Mouse (Mus musculus) urinary bladder, postnatal 14 days (tissue): ENCODE data around the gene Snai1.

Experiments
- DNase-seq: peaks from one replicate; pipeline ENCODE4 v3.0.0; 2021; ENCODE audit warnings: low spot score

The Snai1 gene

DNA sequence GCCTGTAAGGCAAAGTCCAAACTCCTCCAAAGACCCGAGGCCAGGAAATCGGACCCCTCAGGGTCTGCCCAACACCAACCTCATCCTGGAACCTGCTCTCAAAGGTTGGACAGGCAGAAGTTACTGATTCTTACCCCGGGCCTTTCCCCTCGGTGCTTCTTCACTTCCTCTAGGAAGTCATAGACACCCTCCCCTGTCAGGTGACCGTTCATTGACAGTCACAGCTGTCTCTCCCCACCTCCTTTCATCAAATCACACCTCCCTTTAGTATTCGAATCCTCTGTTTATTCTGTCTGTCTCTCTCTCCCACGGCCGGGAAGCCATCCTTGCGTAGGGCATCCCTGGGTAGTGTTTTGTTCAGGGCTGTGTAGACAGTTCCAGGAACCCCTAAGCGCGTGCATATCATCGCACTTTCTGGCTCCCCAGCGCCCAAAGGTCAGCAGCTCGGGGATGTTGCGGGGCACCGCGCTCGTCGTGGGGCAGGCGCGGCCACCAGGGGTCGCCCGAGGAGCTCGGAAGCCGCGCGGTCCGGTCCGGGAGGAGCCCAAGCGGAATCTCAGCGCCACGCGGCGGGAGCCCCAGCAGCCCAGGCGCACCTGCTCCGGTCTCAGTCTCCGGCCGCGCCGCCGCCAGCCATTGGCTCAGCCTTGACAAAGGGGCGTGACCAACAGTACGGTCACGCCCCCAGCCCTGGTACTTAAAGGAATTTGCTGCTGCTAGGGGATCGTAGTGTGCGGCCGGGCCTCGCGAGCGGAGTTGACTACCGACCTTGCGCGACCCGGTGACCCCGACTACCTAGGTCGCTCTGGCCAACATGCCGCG, at the start of gene Snai1:
TSS of gene Snai1 (plus strand) at position 720 of the 822 bp plus-strand sequence.
- peak; percentile 96 for DNase-seq

DNA sequence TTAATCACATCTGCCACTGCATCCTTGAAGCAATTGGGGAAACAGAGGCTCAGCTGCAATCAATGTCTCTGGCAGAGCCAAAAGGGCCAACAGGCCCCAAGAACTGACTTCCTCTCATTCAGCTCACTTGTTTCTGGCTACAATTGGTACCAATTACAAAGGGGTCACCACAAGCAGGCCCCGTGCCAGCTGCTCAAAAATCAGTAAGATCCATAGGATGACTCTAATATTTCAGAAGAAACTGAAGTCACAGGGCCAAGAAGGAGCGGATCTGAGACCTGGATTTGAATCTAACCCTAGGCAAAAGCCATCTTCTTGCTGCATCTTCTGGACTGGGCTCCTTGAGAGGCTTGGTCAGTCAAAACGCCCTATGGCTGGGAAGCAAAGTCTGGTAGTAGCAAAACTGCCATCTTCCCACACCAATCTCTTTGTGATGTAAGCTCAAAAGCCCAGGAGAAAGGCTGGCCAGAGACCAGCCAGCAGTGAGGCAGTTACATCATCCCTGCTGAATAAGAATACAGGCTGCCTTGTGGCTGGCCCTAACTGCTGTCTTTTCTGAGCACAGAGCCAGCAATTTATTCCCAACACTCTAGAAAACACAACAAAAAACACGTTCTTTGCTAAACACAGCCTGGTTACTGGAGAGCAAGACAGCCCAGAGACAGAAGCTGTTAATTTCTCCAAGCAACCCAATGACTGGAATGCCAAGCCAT, 47.0 kb upstream of the Snai1 start:
- DNase-seq = no peak

DNA sequence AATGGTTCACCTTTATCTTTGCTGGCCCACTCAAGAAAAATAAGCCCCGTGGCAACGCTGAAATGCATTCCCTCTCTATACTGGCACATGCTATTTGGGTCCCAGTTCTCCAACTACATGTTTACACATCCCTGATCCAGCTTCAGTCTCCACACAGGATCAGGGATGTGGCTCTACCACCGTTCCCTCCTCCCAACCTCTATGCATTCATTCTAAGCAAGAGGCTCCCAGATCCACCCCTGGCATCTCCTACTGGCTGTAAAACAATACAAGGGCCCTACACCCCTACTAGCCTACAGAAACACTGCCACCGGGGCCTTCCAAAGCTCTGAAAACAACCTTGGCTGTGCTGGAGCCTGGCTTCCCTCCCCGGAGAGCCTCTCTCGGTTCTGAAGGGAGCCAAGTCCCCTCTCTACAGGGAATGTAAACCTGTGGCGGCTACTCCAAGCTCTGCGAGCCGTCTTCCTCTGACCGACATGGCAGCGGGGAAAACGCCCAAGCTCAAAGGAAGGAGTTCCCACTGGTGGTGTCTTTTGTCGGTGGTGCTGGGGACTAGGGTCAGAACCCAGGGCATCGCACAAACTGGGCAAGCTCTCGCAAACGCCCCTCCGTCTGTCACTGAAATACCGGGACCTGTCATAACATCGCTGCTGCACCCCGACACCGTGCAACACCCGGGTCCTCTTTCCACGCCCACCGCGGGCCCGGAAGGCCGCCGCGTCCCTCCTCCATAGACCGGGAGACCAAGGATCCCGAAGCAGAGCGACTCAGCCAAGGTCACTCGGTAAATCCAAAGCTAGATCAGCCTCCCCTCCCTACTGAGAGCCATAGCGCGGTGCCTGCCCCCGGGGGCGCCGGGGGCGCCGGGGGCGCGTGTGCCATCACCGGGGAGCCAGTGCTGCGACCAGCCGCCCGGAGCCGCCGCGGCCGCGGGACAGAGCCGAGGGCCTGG, 46.0 kb upstream of the Snai1 start, which contains the start of gene Rnf114:
TSS of gene Rnf114 (plus strand) at position 889 of the 952 bp plus-strand sequence.
- peak; percentile 41 for DNase-seq

DNA sequence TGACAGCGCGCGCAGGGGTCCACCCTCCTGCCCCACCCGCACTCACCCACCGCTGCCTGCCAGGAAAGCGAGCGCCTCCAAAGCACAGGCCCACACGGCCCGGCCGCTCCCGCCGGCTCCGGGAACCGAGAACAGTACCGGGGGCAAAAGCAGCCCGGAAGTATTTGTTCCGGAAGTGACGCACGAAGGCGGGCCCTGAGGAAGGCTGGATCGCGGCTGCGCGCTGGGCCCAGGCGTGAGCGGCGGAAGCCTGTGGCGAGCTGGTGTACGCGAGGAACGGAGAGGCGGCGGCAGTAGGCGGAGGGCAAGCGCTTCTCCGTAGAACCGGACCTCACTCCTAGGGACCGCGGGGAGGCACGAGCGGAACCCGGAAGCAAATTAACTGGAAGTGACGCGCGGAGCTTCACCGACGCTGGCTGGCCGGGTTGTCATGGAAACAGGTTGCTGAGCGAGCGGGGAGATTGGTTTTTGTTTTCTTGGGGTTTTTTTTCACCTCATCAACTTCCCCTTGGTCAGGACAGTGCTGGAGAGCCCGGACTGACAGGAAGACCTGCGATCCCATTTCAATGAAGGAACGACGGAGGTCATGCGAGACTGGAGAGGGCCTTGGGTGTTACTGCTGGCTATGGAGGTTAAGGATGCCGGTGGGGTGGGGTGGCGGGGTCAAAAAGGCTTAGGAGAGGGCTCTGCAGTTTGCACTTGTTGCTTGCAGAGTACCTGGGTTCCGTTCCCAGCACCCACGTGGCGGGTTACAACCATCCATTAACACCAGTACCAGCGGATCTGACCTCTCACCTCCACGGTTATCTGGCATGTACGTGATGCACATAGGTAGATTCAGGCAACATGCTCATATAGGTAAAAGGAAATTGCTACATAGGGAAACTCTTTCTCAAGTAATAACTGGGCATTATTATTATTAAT, 45.0 kb upstream of the Snai1 start, which contains the start of gene Spata2:
TSS of gene Spata2 (minus strand) at position 175 of the 924 bp plus-strand sequence.
- DNase-seq = peak; percentile 92

DNA sequence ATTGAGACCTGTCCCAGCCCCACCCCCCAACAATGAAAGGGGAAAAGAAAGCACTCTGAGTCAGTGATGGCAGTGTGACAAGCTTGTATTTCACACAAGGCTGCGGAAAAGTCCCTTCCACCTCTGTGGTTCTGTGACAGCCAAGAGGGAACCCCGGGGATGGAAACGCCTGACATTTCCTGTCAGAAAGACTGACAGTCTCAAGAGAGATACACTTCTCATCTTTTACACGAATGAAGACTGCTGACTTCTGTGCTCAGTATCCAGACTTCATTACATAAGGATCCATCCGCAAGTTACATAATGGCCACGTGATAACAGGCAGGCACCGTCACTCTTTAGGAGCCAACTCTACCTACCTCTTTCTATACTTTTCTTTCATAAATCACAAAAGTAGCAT, 41.6 kb upstream of the Snai1 start:
- DNase-seq = no peak

DNA sequence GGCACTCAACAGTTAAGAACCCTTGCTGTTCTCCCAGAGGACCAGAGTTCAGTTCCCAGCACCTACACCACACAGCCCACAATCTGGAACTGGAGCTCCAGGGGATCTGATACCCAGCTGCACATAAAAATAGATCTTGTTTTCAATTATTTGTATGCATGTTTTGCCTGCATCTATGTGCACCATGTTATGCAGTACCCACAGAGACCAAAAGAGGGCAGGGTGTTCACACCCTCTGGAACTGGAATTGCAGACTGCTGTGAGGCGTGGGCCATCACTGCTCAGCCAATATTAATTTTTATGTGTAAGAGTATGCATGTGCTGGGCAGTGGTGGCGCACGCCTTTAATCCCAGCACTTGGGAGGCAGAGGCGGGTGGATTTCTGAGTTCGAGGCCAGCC, 40.7 kb upstream of the Snai1 start:
- DNase-seq = peak; percentile 55

DNA sequence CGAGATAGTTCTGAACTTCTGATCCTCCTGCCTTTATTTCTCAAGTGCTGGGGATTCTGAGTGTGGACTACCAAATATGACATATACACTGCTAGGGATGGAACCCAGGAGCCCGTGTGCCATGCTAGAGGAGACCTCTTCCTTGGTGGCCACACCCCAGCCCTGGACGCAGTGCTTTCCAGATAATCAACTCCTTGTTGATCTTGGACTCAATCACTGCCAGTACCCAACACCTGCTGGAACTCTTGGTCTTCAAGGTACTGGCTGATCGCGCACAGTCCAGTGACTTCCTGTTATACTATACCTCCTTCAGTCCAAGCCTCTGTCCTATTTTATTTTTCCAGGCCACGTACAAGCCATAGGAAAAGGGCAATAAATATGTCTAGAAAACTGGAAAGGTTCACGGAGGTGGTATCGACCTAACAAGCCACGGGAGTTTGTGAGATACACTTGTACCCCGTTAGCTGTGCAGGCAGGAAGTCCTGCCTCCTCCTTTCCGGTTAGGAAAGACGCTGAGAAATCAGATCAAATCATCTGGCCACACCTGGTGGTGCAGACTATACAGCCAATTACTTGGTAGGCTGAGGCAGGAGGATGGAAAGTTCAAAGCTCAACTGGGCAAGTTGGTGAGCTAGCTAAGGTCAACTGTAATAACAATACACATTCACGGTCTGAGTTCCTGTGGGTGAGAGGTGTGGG, 35.3 kb upstream of the Snai1 start:
- no peak for DNase-seq

DNA sequence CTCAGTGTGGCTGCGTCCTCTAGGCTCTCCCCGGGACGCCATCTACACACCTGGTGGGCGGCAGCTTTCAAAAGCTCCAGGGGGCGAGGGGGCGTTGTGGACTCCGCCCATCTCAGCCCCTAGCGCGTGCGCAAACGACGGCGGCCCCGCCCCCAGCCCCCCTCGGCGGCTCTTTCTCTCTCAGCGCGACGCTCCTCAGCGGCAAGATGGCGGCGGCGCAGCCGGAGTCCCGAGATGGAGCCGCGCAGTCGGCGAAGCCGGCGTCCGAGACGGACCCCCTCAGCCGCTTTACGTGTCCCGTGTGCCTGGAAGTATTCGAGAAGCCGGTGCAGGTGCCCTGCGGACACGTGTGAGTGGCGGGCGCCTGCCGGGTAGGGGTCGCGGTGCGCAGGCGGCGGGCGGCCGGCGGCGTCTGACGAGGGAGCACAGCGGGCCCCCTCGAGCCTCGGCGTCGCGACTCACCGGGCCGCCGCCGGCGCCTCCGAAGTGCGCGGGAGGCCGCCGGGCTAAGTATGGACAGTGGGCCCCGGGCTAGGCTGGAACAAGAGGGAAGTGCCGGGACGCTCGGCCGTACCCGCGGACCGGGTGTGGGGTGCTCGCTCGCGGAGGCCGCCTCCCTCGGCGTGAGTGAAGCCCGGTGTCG, 34.6 kb upstream of the Snai1 start:
- DNase-seq = peak; percentile 90

DNA sequence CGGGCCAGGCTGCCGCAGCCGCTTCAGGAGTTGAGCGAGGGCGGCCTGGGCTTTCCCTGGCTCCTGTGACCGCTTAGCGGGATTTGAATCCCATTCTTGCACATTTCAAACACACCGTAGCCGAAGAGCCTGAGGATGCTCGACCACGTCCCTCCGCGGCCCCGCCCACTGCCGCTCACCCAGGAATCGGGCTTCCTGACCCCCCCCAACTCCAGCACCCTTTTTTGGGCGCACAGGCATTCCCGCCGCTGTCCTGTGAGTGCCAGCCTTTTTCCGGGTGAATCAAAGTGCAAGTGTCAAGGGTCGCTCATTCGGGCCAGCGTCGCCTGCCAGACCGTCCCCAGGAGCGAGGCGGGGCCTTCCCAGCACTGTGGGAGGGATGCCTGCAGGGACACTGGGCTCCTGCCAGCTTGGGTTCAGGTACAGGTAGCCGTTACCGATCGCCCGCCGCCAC, 34.1 kb upstream of the Snai1 start:
- DNase-seq = peak; percentile 57

DNA sequence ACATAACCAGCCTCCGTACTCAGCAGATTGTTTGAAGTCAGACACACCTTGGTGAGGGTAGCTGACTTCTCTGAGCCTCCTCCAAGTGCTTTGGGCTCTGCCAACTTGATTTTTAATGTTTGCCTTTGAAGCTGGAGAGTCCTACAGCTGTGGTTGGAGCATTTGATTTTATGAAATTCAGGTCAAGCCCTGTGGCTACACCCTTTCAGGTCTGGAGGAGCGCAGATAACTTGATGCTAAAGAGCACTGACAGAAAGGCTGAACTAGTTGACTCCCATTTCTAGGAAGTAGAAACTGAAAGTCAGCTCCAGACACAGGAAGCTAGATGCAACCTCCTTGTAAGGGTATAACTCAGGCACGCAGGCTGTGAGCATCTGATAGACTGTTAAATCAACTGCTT, 32.9 kb upstream of the Snai1 start:
- DNase-seq = no peak

DNA sequence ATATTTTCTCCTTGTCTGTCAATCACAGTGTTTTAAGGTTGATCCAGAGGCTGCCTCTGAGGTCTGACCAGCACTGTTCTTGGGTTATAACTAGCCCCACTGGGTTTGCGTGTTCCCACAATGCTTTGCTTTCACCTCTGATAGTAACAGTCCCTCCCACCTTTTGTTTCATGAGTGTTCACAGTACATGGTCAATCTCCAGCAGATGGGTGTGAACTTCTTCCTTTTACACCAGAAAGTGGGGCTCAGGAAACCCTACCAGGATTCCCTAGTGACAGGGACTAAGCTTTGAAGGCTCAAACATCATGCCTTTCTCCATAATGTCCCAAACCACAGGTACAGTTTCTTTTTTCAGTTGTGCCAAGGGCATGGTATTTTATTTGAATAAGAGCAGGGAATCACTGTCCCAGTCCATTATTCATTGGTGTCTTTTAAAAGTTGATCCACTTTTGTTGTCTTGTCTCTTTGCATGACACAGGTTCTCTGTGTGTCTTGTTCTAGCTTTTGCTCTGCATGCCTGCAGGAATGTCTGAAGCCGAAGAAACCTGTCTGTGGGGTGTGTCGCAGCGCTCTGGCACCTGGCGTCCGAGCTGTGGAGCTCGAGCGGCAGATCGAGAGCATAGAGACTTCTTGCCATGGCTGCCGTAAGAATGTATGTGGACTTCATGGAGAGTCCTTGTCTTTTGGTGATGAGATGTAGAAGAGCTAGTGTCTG, 31.3 kb upstream of the Snai1 start:
- no peak for DNase-seq

DNA sequence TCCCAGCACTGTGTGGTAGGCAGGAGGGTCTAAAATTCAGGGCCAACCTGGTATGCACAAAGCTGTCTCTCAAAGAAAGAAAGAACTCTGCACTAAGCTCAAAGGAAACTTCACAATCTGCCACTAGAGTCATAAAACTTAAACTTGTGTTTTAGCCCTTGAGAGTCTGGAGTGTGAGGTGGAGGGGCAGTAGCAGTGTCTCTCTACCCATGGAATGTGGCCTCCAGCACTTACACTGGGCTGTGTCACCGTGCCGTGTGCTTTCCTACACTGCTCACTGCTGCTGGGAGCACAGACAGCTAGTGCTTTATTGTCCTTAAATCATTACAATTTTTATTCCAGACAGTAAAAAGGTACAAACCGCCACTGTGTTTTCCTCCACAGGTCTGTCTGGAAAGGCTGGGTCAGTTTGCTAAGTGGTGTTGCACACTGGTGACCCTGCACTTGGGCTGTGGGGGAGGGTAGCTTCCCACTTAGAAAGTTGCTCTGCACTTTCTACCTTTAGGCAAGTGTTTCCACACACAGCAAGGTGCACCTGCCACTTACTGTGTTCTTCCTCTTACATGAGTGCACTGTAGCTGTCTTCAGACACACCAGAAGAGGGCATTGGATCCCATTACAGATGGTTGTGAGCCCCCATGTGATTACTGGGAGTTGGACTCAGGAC, 30.1 kb upstream of the Snai1 start:
- DNase-seq = no peak

DNA sequence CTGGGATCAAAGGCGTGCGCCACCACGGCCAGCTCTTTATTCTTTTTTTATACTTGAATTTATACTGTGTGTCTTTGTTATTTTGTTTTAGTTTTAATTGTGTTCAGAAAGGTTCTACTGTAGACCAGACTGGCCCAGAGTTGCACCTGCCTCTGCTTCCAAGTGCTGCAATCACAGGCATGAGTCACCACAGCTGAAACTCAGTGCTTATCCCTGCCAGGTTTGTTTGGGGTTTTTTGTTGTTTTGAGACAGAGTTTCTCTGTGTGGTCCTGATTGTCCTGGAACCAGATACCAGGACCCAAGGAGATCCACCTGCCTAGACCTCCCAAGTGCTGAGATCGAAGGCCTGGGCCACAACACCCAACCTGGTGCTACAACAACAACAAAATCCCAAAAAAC, 29.4 kb upstream of the Snai1 start:
- no peak for DNase-seq

DNA sequence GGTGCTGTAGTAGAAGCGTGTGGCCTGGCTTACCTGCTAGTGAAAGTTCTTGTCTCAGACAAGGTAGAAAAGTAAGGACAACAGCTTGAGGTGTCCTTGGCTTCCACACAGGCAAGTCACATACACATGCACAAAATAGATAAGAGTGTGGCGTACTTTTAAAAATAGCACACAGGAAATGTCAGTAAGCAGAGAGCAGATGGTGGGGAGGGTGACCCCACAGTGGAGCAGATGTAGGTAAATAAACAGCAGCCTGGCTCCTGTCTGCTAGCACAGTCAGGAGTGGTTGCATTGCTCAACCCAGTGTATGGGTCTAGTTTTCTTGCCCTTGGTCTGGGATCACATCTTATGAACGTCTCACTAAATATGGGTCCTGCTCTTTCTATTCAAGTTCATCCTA, 27.5 kb upstream of the Snai1 start:
- DNase-seq = no peak

DNA sequence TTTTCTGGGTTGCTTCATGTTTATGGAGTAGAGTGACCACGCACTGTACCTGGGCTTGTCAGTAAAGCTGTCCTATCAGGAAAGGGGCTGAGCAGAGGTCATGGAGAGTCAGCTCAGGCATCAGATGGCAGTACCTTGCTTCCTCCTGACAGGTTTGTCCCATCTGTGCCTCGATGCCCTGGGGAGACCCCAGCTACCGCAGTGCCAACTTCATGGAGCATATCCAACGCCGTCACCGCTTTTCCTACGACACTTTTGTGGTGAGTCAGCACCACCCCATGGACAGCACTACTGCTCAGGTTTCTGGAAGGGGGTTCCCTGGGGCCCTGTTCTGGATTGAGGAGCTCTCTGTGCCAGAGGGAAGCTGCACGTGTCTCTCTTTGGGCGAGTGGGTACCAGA, 25.6 kb upstream of the Snai1 start:
- no peak for DNase-seq

DNA sequence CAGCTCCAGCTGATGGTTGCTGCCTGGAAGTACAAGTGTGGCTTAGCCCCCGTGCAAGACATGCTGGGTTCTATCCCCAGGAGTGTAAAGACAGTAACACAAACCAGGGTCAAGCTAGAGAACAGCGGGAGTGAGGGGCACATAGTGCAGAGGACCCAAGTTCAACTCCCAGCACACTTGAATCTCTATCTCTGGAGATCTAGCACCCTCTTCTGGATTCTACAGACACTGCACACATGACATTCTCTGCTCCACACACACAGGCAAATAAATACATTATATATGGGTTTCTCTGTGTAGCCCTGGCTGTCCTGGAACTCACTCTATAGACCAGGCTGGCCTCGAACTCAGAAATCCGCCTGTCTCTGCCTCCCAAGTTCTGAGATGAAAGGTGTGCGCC, 25.0 kb upstream of the Snai1 start:
- DNase-seq = no peak

DNA sequence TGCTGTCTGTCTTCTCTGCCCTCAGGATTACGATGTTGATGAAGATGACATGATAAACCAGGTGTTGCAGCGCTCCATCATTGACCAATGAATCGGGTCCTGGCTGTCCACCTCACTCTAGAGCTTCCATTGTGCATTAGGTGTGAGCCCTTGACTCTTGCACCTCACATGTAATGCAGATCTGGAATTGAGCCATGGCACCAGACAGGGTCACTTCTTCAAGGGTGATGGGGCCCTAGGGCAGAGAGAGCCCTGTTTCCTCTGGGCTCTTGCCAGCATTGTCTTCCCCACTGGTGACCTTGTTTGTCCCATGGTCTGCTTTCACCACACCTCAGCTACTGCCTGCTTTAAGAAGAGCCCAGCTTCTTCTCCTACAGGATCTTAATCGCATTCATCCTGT, 23.4 kb upstream of the Snai1 start:
- DNase-seq = no peak

DNA sequence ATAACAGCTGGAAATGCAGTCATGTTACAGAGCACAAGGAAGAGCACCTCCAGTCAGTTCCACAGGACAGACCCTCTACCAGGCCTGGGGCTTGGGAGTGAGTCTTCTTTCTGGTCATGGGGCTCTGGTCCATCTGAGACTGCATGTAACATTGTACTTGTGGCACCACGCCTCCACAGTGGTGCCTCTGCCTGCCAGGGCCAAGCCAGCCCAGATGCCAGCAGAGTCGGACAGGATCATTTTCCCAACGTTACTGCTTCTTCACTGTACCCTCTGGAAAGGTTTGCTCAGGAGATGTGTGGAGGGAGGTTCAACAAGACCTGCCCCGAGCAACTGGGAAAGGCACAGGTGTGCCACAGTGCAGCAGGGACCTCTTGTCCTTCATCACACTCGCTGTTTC, 22.3 kb upstream of the Snai1 start:
- no peak for DNase-seq
